Mouse (Mus musculus): ENCODE results near the gene Tbc1d22a.
A peak's percentile ranks its signal among the peaks of the same experiment; 100 is the strongest.

DNA sequence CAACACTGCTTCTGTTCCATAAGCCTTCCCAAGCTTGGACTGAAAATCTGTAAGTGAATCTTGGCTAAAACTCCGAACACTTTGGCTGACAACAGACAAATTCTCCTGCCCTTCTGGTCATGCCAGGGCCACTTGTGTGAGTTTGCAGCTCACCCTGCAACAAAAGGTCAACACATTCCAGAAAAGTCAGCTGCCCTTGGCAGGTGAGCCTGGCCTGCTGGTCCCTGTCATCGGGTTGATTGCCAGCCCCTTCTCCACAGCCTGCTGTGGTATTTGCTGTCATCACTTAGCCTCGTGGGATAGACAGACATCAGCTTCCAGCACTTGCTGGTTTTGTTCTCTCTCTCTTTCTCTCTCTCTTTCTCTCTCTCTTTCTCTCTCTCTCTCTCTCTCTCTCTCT, 42.1 kb upstream of the Tbc1d22a start:
- TF ChIP-seq CTCF (IDR thresholded peaks at IDR 0.05; ENCODE audit: low read depth): no peak
- peak; percentile 96 for TF ChIP-seq EP300 (IDR thresholded peaks at IDR 0.05; ENCODE audit: low read depth)

All from heart, postnatal 0 days (tissue).